Mouse (Mus musculus) midbrain, embryonic 10.5 days (tissue): Measurements from ENCODE around the gene Rbms1. TPM values are rescaled to one million over a fixed set of nuclear protein-coding genes. Genes with fewer than 3 reads are reported as not detected.

Source experiments
- DNase-seq: peaks from one replicate; pipeline ENCODE4 v3.0.0-alpha.2; 2017; ENCODE audit warnings: low spot score
- H3K27ac ChIP-seq: fragments of 300-500 bp; sonication (generic); replicated peaks from 2 replicates; pipeline ENCODE4 v1.5.1; 2016; ENCODE audit warnings: mild to moderate bottlenecking
- H3K27me3 ChIP-seq: fragments of 300-500 bp; sonication (generic); 2 replicates; pipeline ENCODE4 v1.6.1; 2016; ENCODE audit warnings: low read depth, mild to moderate bottlenecking; ENCODE audit not compliant: poor library complexity, severe bottlenecking
- H3K36me3 ChIP-seq: fragments of 300-500 bp; sonication (generic); 2 replicates; pipeline ENCODE4 v1.6.1; 2016; ENCODE audit warnings: mild to moderate bottlenecking, moderate library complexity
- H3K4me1 ChIP-seq: fragments of 300-500 bp; sonication (generic); 2 replicates; pipeline ENCODE4 v1.6.1; 2016
- H3K4me3 ChIP-seq: fragments of 300-500 bp; sonication (generic); 2 replicates; pipeline ENCODE4 v1.5.1; 2016; ENCODE audit warnings: mild to moderate bottlenecking, moderate library complexity
- H3K9me3 ChIP-seq: fragments of 300-500 bp; sonication (generic); replicated peaks from 2 replicates; pipeline ENCODE4 v1.6.1; 2016; ENCODE audit warnings: mild to moderate bottlenecking
- WGBS: fragments of 180-500 bp; shearing (Covaris S2); methylation state at CpG from one replicate; pipeline ENCODE4 v1.1.7; 2016; 5-methylcytosine and 5-hydroxymethylcytosine counted together
- polyA plus RNA-seq: library from polyadenylated mRNA; unstranded; fragments of >200 nt; fragmentation: Nextera tagmentation; extraction: Ambion mirVana; gene quantifications from 2 replicates; pipeline ENCODE4 v1.2.1, GENCODE M21; 2016

The Rbms1 gene
- polyA plus RNA-seq, 1 experiment from 2014 or later = 53.2 TPM

DNA sequence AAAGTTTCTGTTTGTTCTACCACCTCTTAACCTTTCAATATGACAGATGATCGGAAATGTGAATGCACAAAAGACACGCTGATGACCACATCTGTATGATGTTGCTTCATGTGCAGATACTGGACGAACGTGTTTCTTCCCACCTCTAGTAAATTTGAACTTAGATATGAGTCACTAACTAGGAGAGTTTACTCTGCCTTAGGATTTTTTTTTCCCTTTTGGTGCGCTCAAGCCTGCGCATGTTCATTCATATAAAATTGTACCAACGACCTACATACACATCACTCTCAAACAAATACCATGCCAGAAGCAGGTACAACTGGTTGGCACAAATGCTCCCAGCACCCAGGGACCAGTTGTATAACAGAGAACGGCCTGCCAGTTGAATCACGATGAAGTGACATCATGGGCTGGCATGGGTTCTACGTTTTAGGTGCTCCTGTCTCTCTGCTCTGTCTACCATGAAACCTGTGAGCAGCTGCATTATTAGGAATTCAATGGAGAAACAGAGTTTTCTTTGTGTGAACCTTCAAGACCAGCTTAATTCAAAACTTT, 134.0 kb downstream of the Rbms1 start:
- peaks cover 12% of the 10 kb centered on the region for H3K4me1 ChIP-seq
- no peaks in the 10 kb centered on the region for H3K9me3 ChIP-seq
- no peaks in the 10 kb centered on the region for H3K36me3 ChIP-seq
- H3K27ac ChIP-seq = no peak overlapping the region
- no peak overlapping the region for H3K4me3 ChIP-seq
- DNase-seq = no peak
- WGBS = 94% methylated on average over 10 of the region's 10 CpGs
- no peaks in the 10 kb centered on the region; the same call in 1 of the 2 replicates for H3K27me3 ChIP-seq

DNA sequence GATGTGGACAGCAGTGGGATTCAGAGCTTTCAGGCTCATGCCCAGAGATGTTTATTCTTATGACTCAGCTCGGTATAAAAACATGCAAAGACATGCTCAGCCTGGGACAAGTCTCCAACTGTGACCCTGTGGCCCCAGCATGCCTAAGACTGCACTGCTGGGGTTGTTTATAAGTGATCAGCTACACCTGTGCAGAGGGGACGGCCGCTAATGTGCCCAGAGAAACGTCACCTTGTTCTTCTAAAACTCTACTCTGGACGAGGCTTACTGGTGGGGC, 135.9 kb downstream of the Rbms1 start:
- no peaks in the 10 kb centered on the region for H3K9me3 ChIP-seq
- DNase-seq = no peak
- no peaks in the 10 kb centered on the region for H3K36me3 ChIP-seq
- 85% methylated on average over 5 of the region's 5 CpGs for WGBS
- H3K27ac ChIP-seq = no peak overlapping the region
- no peaks in the 10 kb centered on the region for H3K27me3 ChIP-seq
- H3K4me1 ChIP-seq = peaks cover 3% of the 10 kb centered on the region
- H3K4me3 ChIP-seq = no peak overlapping the region

DNA sequence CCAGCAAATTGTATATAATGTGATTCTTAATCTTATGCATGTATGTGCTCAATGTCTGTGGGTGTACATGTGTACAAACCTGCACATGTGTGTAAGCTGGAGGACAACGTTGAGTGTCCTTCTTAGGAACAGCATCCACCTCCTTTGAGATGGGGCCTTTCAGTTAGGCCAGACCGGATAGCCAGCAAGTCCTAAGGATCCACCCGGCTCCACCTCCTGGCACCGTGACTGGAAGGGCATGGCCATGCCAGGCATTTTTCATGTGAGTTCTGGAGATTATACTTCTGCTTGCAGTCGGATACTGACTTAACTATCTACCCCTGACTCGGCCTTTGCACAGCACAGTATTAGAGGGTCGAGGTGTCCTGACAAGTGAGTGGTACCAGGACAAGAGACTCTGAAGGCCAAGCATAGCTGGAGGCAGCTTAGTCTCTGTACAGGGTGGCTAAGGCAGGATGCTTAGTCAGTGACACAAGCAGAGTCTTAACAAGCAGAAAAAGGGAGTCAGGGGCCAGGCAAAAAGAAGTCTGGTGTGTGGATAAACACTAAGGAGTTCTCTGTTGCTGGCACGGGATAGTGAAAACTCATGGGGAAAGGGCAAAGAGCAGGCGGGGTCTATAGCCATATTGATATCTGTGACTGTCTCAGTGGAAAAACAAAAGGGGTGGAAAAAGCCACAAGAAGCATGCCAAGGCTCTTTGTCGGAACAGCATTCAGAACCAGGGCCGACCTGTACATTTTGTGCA, 136.4 kb downstream of the Rbms1 start:
- DNase-seq = no peak
- Histone ChIP-seq H3K4me3 (no peak overlapping the region), H3K27me3 (no peaks in the 10 kb centered on the region), H3K4me1 (no peaks in the 10 kb centered on the region; the same call in 1 of the 2 replicates), H3K27ac (no peak overlapping the region), H3K36me3 (no peaks in the 10 kb centered on the region), H3K9me3 (no peaks in the 10 kb centered on the region)
- WGBS = 88% methylated on average over 11 of the region's 11 CpGs

DNA sequence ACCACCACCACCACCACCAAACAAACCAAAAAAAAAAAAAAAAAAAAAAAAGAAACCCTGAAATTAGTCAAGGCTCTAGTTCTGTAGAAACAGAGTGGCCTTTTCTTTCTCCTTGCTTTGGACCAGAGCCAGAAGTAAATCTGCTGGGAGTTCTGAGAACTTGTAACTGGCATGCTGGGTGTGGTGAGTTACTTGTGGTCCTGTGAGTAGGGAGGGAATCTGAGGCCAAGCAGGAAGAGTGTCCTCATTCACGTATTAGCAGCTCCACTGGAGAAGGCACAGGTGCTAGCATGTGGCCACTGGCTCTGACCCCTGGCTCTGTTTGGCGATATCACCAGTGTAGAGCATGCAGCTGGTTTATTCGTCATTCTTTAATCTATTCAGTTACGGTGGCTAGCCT, 137.3 kb downstream of the Rbms1 start:
- DNase-seq = no peak
- H3K4me3 ChIP-seq = no peak overlapping the region
- no peaks in the 10 kb centered on the region for H3K27me3 ChIP-seq
- H3K36me3 ChIP-seq = no peaks in the 10 kb centered on the region
- WGBS = 90% methylated on average over 4 of the region's 4 CpGs
- H3K27ac ChIP-seq = no peak overlapping the region
- H3K9me3 ChIP-seq = no peaks in the 10 kb centered on the region
- no peaks in the 10 kb centered on the region for H3K4me1 ChIP-seq

DNA sequence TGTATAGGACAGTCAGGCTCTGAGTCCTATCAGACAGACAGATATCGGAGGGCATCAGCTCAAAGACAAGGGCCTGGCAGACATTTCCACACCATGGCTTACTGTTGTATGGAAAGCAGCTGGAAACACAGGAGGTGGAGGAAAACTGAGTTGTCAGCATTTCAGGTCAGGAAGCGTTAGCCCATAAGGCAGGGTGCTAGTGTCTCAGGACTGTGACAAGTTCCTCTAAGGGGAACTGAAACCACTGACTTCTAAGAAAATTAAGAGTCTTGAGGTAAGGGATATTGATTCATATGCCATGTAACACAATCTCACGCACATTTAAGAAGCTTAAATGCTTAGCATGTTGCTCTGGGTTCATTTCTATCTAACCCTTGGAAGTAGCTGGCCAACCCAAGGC, 141.4 kb downstream of the Rbms1 start:
- Histone ChIP-seq H3K9me3 (no peaks in the 10 kb centered on the region), H3K4me3 (no peak overlapping the region), H3K27me3 (no peaks in the 10 kb centered on the region), H3K27ac (no peak overlapping the region), H3K4me1 (0 out of 2 replicates have a peak, but pooled peaks cover 4% of the 10 kb centered on the region), H3K36me3 (no peaks in the 10 kb centered on the region)
- WGBS = 91% methylated on average over 3 of the region's 3 CpGs
- DNase-seq = no peak

DNA sequence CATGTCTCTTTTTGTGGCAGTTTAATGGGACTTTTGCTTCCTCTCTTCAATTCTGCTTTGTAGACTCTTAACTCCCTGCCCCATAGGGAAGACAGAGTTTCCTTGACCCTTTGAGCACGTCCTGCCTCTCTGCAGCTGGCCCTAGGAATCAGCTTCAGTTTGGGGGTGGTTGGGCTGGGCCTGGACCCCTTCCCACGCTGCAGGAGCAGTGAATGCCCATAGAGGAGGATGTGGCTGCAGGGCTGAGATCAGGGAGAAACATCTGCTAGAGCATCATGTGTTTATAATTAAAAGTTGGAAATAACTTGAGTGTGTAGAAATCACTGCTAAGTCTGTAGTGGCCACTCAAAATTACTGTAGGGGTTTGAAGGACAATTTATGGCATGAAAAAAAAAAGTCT, 144.4 kb downstream of the Rbms1 start:
- 31% methylated on average over 2 of the region's 2 CpGs for WGBS
- H3K9me3 ChIP-seq = no peaks in the 10 kb centered on the region
- H3K27ac ChIP-seq = no peak overlapping the region
- DNase-seq = no peak
- H3K4me1 ChIP-seq = 0 out of 2 replicates have a peak, but pooled peaks cover 4% of the 10 kb centered on the region
- H3K27me3 ChIP-seq = no peaks in the 10 kb centered on the region
- no peaks in the 10 kb centered on the region for H3K36me3 ChIP-seq
- no peak overlapping the region for H3K4me3 ChIP-seq

DNA sequence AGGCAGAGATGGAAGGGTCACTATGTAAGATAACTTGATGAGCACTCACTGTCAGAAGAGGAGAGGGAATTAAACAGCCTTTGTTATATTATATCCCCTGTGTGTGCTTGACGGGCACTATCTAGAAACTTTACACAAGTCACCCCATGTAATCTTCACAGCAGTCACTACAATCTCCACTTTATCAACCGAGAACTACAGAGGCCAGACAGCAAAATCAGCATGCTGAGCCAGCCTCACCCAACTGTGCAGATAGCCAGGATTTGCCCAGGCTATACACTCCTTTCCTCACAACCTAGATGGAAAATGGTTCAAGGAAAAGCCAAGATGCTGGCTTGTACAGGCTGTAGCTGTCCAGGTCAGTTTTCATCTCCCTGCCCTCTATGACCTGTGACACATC, 146.7 kb downstream of the Rbms1 start:
- no peak overlapping the region for H3K4me3 ChIP-seq
- no peak for DNase-seq
- no peaks in the 10 kb centered on the region for H3K27me3 ChIP-seq
- no peaks in the 10 kb centered on the region for H3K36me3 ChIP-seq
- H3K4me1 ChIP-seq = 0 out of 2 replicates have a peak, but pooled peaks cover 4% of the 10 kb centered on the region
- H3K27ac ChIP-seq = no peak overlapping the region
- 79% methylated on average over 2 of the region's 2 CpGs for WGBS
- no peaks in the 10 kb centered on the region for H3K9me3 ChIP-seq

DNA sequence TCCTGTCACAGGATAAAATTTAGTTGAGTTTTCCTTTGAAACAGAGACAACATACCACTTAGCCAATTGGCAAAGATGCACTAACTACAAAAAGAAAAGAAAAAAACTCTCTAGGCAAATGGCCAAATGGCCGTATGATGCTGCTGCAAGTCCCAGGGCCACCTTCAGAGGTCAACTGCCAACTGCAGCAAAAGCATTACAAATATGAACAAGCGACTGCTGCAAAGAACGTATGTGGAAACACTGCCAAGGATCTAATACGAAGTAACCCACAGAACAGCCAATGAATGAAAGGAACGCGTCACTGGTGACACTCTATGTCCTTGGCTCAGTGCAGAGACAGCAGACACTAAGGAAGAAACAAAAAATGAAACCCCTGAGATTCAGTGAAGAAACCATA, 148.2 kb downstream of the Rbms1 start:
- Histone ChIP-seq H3K4me3 (no peak overlapping the region), H3K36me3 (no peaks in the 10 kb centered on the region), H3K27ac (no peak overlapping the region), H3K4me1 (peaks cover 7% of the 10 kb centered on the region; the same call in 1 of the 2 replicates), H3K27me3 (0 out of 2 replicates have a peak, but pooled peaks cover 1% of the 10 kb centered on the region), H3K9me3 (no peaks in the 10 kb centered on the region)
- WGBS = 93% methylated on average over 6 of the region's 6 CpGs
- no peak for DNase-seq

DNA sequence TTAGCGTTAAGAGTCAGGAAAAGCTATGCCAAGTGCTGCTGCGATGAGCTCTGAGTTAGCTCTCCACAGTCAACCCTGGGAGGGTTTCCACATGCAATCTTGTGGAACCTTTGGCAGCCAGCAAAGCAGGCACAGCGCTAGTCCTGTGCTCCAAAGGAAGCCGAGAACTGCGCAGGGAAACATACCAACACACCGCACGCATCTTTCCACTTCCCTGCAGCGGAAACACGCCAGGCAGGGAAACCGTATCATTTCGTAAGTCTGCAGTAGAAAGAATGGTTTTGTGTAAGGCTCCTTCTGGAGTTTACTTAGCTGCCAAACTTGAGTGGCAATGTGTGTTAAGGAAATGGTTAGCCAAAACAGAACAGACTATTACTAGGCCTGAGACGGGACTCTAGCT, 150.0 kb downstream of the Rbms1 start:
- H3K4me3 ChIP-seq = no peak overlapping the region
- H3K36me3 ChIP-seq = no peaks in the 10 kb centered on the region
- no peaks in the 10 kb centered on the region for H3K9me3 ChIP-seq
- H3K4me1 ChIP-seq = peaks cover 14% of the 10 kb centered on the region
- no peak for DNase-seq
- H3K27ac ChIP-seq = no peak overlapping the region
- peaks cover 17% of the 10 kb centered on the region for H3K27me3 ChIP-seq
- 92% methylated on average over 12 of the region's 12 CpGs for WGBS

DNA sequence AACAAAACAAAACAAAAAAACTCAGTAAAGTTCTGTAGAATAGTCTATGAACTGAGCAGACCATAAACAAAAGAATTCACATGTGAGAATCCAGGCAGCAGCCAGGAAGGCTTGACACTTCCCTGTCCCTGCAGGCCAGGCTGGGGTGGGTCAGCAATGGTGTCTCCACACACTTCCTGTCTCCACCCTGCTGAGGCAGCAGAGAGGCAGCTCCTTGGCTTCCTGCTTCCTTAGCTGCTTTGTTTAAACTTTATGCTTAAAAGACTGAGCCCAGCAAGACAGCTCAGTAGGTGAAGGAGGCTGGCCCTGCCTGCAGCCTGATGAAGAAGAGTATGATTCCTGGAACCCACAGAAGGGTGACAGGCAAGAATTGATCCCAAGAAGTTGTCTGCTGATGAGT, 152.4 kb downstream of the Rbms1 start:
- H3K4me1 ChIP-seq = peaks cover 14% of the 10 kb centered on the region
- H3K36me3 ChIP-seq = no peaks in the 10 kb centered on the region
- H3K4me3 ChIP-seq = no peak overlapping the region
- H3K27ac ChIP-seq = no peak overlapping the region
- peaks cover 40% of the 10 kb centered on the region for H3K27me3 ChIP-seq
- no peak for DNase-seq
- H3K9me3 ChIP-seq = no peaks in the 10 kb centered on the region

DNA sequence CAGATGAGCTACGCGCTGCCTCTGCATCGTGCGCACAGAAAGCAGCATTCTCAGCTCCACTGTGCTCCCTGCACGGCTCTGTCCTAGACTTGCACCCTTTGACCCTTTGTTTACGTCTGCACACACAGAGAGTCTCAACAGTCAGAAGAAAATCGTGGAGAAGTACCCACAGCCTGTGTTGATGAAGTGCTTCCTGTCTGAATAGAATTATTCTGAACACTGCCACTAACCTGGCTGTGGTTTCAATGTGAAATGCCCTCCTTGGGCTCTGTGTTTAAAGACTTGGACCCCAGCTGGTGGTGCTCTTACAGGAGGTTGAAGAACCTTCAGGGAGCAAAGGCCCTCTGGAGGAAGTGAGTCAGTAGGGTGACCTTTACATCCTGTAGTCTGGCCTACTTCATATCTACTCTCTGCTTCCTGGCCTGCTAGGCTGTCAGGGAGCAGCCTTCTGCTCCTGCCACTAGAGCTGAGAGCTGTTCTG, 153.5 kb downstream of the Rbms1 start:
- no peak overlapping the region for H3K4me3 ChIP-seq
- H3K4me1 ChIP-seq = peaks cover 14% of the 10 kb centered on the region
- no peaks in the 10 kb centered on the region for H3K9me3 ChIP-seq
- H3K27me3 ChIP-seq = peaks cover 51% of the 10 kb centered on the region
- no peak for DNase-seq
- H3K27ac ChIP-seq = peak overlapping the region; percentile 46; the same call in 1 of the 2 replicates
- 64% methylated on average over 7 of the region's 7 CpGs for WGBS
- H3K36me3 ChIP-seq = no peaks in the 10 kb centered on the region

DNA sequence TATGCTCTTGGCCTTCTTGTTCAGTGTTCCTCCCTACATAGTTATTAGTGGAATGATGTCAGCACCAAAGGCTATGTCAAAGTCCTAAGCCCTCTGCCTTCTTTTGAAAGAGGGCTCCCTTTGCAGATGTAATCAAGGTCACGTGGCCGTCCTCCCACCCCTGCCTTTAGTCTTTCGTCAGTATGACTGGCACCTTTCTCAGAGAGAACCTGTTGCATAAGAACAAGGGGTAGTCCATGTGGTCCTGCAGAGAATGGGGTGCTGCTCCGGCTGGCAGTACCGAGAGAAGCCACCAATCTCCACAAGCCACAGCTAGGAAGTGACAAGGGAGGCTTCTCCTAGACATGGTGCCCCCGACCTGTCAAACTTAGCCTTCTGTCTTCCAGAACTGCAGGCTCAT, 154.2 kb downstream of the Rbms1 start:
- 90% methylated on average over 6 of the region's 6 CpGs for WGBS
- Histone ChIP-seq H3K4me1 (peaks cover 17% of the 10 kb centered on the region), H3K9me3 (no peaks in the 10 kb centered on the region), H3K36me3 (no peaks in the 10 kb centered on the region), H3K27me3 (peaks cover 58% of the 10 kb centered on the region), H3K27ac (peak overlapping the region; percentile 46; the same call in 1 of the 2 replicates), H3K4me3 (no peak overlapping the region)
- DNase-seq = no peak

DNA sequence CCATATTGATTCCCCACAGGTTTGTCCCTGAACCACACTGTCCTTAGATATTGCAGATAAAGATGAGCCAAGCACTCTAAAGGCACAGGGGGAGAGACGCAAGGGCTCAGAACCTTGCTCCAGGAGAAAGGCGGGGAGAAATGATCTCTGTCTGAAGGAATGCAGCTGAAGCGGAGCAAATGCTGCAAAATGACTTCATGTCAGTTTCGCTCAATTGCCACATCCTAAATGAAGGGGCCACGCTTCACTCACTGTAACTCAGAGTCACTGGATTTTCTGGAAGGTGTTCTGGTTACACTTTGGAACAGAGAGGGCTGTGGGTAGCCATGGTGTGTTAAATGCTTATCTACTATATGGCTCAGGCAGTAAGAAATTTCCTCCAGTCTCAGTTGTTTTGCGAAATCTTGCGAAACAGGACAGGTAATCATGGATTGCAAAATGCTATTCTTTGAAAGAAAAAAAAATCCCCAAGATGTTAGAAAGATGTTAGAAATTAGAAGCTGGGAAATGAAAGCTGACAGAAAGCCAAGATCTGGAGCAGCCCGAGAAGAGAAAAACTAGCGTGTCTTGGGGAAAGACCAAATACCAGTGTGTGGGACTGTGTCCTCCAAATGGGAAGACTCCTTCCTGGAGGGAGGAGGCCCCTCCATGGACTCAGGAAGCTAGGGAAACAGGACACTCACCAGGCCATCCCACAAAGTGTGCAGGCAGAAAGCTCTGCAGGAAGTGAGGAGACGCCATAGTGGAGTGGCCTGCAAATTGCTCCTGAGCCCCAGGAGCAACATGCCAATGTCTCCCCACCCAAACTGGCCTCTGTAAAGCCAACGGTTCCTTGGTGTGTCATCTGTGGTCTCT, 155.4 kb downstream of the Rbms1 start:
- Histone ChIP-seq H3K27me3 (peaks cover 71% of the 10 kb centered on the region), H3K4me3 (no peak overlapping the region), H3K4me1 (peaks cover 22% of the 10 kb centered on the region), H3K36me3 (no peaks in the 10 kb centered on the region), H3K9me3 (no peaks in the 10 kb centered on the region), H3K27ac (no peak overlapping the region)
- DNase-seq = no peak
- 86% methylated on average over 11 of the region's 11 CpGs for WGBS
